Mouse (Mus musculus): ENCODE measurements around the gene Gm5796. TPM values are rescaled to one million over a fixed set of nuclear protein-coding genes. Genes with fewer than 3 reads are reported as not detected.
"Not testable (repeated sequence)": the region's sequence is repeated elsewhere in the genome, so short reads cannot be mapped to it uniquely, and the experiment has no call there.

The Gm5796 gene
- 1 to 10 TPM; 1.2 to 1.5 TPM for total RNA-seq (2021)
- long read RNA-seq, experiment 1: 0 reads
- long read RNA-seq, experiment 2: 0 reads

GRCm38 (mm10) chr14:4023641-4024040 lies at the start of gene Gm5796:
Gm5796 (plus strand) TSS chr14:4023941.
- intact Hi-C loops (cut with DNase I; ENCODE audit: low total_unique reads); DNase-seq: not testable (repeated sequence)

GRCm38 (mm10) chr14:3998094-3998493 lies 25.6 kb upstream of the Gm5796 start, which contains the start of gene Gm3099:
Gm3099 (plus strand) TSS chr14:3998394.
- intact Hi-C loops (cut with DNase I; ENCODE audit: low total_unique reads); DNase-seq: not testable (repeated sequence)

GRCm38 (mm10) chr14:4083820-4084219 lies 60.1 kb downstream of the Gm5796 start, which contains the start of gene Gm3115:
Gm3115 (plus strand) TSS chr14:4084120.
- DNase-seq; intact Hi-C loops (cut with DNase I; ENCODE audit: low total_unique reads): not testable (repeated sequence)

Other genes with a start within 250 kb of the Gm5796 start
- gene Gm3002, start 213.9 kb upstream of the Gm5796 start, total RNA-seq (2021): not detected
- gene Gm3033, start 177.7 kb upstream of the Gm5796 start, total RNA-seq (2021): under 1 TPM in 1 of 2 experiments, not detected in 1; 0.27 TPM
- gene Gm2916, start 139.8 kb upstream of the Gm5796 start, total RNA-seq (2021): not detected
- gene Gm3029, start 92.2 kb upstream of the Gm5796 start, total RNA-seq (2021): not detected
- gene Gm3095, start 60.4 kb upstream of the Gm5796 start, total RNA-seq (2021): under 1 TPM in 1 of 2 experiments, not detected in 1; 0.29 TPM
- gene Gm3099, start 25.5 kb upstream of the Gm5796 start, total RNA-seq (2021): not detected
- gene Gm3115, start 60.2 kb downstream of the Gm5796 start, total RNA-seq (2021): under 1 TPM; 0.14 to 0.18 TPM
- gene Gm8108, start 86.6 kb downstream of the Gm5796 start, total RNA-seq (2021): 1 to 10 TPM; 1.1 TPM
- not detected for gene Gm3127, start 141.1 kb downstream of the Gm5796 start, total RNA-seq (2021)
- not detected for gene Gm2974, start 158.6 kb downstream of the Gm5796 start, total RNA-seq (2021)
- not detected for gene Gm3138, start 225.7 kb downstream of the Gm5796 start, total RNA-seq (2021)

All from gastrocnemius, postnatal 14 days (tissue).